Mouse (Mus musculus) liver, embryonic 14.5 days (tissue): ENCODE results near the gene Car10.

ENCODE experiments used
- CTCF ChIP-seq: IDR thresholded peaks from 2 replicates; pipeline ENCODE4 v1.5.1; 2016; ENCODE audit warnings: antibody characterized with exemption, low read depth, control low read depth
- EP300 ChIP-seq: IDR thresholded peaks from 2 replicates; pipeline ENCODE4 v1.6.1; 2016; ENCODE audit warnings: antibody characterized with exemption, low read depth

GRCm38 (mm10) chr11:93230057-93230456 lies 132.2 kb downstream of the Car10 start:
- no peak for TF ChIP-seq CTCF
- TF ChIP-seq EP300: no peak
